Comparison of ENCODE assay signal across 19 mouse cellular contexts in the genomic region with DNA sequence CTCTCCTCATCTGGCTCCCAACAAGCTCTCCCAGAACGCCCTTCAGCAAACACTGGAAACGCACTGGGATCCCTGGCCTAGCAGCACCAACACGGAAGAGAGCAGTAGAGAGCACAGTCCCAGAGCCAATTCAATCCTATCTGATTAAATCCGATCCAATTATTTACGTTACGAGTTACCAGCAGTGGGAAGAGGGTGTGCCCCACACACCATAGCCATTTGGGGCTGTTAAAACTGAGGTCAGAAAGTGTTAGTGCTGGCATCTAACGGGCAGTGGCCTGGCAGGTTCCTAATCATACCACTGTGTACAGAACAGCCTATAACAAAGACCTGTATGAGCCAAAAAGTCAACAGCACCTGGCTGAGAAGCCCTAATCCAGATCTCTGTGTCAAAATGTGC.
DNase-seq lines count a peak whose midpoint lies in the region; ATAC-seq and TF ChIP-seq lines count a peak whose summit lies in the region.
"Had no signal": no experiment of that assay in that cellular context is flagged by ENCODE, and none has a peak within 500 bp of the region (broad histone marks: within the 10 kb centered on the region; RNA-seq: fewer than 3 reads in every experiment).

No protein-coding gene starts in this region.

- intact Hi-C loops in heart, postnatal 14 days (cut with DNase I), result no loop called here

- ATAC-seq in hindbrain, embryonic 12.5 days (ENCODE audit: low FRiP score), result no peak
- ATAC-seq in hindbrain, embryonic 11.5 days (ENCODE audit: low FRiP score), result no peak
- ATAC-seq in neural tube, embryonic 13.5 days (ENCODE audit: low read depth), result no peak
- no peak for ATAC-seq in limb, embryonic 14.5 days (ENCODE audit: low FRiP score, low read depth)
- ATAC-seq in stomach, postnatal 0 days (ENCODE audit: low FRiP score, low TSS enrichment), result peak; percentile 81

- TF ChIP-seq CTCF in stomach, postnatal 0 days (IDR thresholded peaks at IDR 0.05; ENCODE audit: low read depth), result peak; percentile 48

- no peak overlapping the region for H3K9ac ChIP-seq in hindbrain, embryonic 12.5 days
- no peak overlapping the region for H3K9ac ChIP-seq in hindbrain, embryonic 11.5 days (ENCODE audit: low read depth, low read length)
- no peak overlapping the region for H3K9ac ChIP-seq in neural tube, embryonic 13.5 days
- no peak overlapping the region for H3K9ac ChIP-seq in limb, embryonic 14.5 days (ENCODE audit: low read depth, low read length, severe bottlenecking)
- H3K9ac ChIP-seq in stomach, postnatal 0 days (ENCODE audit: low read length), result no peak overlapping the region

- DNase-seq in hindbrain, embryonic 11.5 days (ENCODE audit: low spot score), result no peak
- no peak for DNase-seq in neural tube, embryonic 10.5 days (ENCODE audit: extremely low spot score, low spot score)
- peak; percentile 25 for DNase-seq in limb, embryonic 14.5 days (ENCODE audit: low spot score)
- peak; percentile 64 for DNase-seq in stomach, postnatal 0 days (ENCODE audit: low spot score)
- no peak for DNase-seq in heart, postnatal 14 days
- no peak for DNase-seq in heart, adult 8-10 months (ENCODE audit: low spot score)
- DNase-seq: adrenal gland, adult 2 months; cerebellum, adult 8-10 months; kidney, adult 9 months; kidney, postnatal 36 days; lung, adult 2 months; lung, postnatal 36 days; right cerebral cortex, postnatal 4 days; thymus, postnatal 36 days had no signal

- no peaks in the 10 kb centered on the region for H3K27me3 ChIP-seq in hindbrain, embryonic 12.5 days
- H3K27me3 ChIP-seq in hindbrain, embryonic 11.5 days (ENCODE audit: control insufficient read depth, insufficient read depth, low read length), result no peaks in the 10 kb centered on the region
- H3K27me3 ChIP-seq in neural tube, embryonic 13.5 days, result no peaks in the 10 kb centered on the region
- H3K27me3 ChIP-seq in limb, embryonic 14.5 days (ENCODE audit: control insufficient read depth, insufficient read depth, low read length), result no peaks in the 10 kb centered on the region
- H3K27me3 ChIP-seq in stomach, postnatal 0 days (ENCODE audit: control insufficient read depth, insufficient read depth, low read length), result no peaks in the 10 kb centered on the region

- H3K4me3 ChIP-seq in hindbrain, embryonic 12.5 days, result no peak overlapping the region
- H3K4me3 ChIP-seq in hindbrain, embryonic 11.5 days (ENCODE audit: low read depth, low read length), result no peak overlapping the region
- no peak overlapping the region for H3K4me3 ChIP-seq in neural tube, embryonic 13.5 days
- H3K4me3 ChIP-seq in limb, embryonic 14.5 days (replicated peaks; ENCODE audit: low read length), result no peak overlapping the region
- no peak overlapping the region for H3K4me3 ChIP-seq in stomach, postnatal 0 days (ENCODE audit: low read depth, low read length)
- H3K4me3 ChIP-seq: forebrain, embryonic 10.5 days; heart, embryonic 10.5 days had no signal

- no peak for TF ChIP-seq POLR2A in limb, embryonic 14.5 days (IDR thresholded peaks at IDR 0.05; ENCODE audit: borderline replicate concordance, extremely low read depth, insufficient read depth, insufficient read length)

- no peak for TF ChIP-seq EP300 in stomach, postnatal 0 days (optimal IDR thresholded peaks at IDR 0.05)

- no peaks in the 10 kb centered on the region for H3K36me3 ChIP-seq in hindbrain, embryonic 12.5 days
- no peaks in the 10 kb centered on the region for H3K36me3 ChIP-seq in hindbrain, embryonic 11.5 days (ENCODE audit: control insufficient read depth, insufficient read depth, low read length)
- no peaks in the 10 kb centered on the region for H3K36me3 ChIP-seq in neural tube, embryonic 13.5 days
- no peaks in the 10 kb centered on the region for H3K36me3 ChIP-seq in limb, embryonic 14.5 days (ENCODE audit: control insufficient read depth, insufficient read depth, low read length)
- no peaks in the 10 kb centered on the region for H3K36me3 ChIP-seq in stomach, postnatal 0 days (ENCODE audit: control insufficient read depth, insufficient read depth, low read length)
- H3K36me3 ChIP-seq: forebrain, embryonic 10.5 days; heart, embryonic 10.5 days had no signal

- peak overlapping the region; percentile 23; the same call in 1 of the 2 replicates for H3K27ac ChIP-seq in hindbrain, embryonic 12.5 days
- no peak overlapping the region; the same call in 1 of the 2 replicates for H3K27ac ChIP-seq in hindbrain, embryonic 11.5 days (ENCODE audit: low read depth, low read length)
- peak overlapping the region; percentile 35 for H3K27ac ChIP-seq in neural tube, embryonic 13.5 days (replicated peaks)
- H3K27ac ChIP-seq in limb, embryonic 14.5 days (replicated peaks; ENCODE audit: low read depth, low read length), result no peak overlapping the region
- H3K27ac ChIP-seq in stomach, postnatal 0 days (replicated peaks), result no peak overlapping the region
- H3K27ac ChIP-seq: forebrain, embryonic 10.5 days; heart, embryonic 10.5 days had no signal

- H3K4me1 ChIP-seq in hindbrain, embryonic 12.5 days, result peaks cover 12% of the 10 kb centered on the region
- H3K4me1 ChIP-seq in hindbrain, embryonic 11.5 days (replicated peaks; ENCODE audit: control insufficient read depth, insufficient read depth, low read length), result no peaks in the 10 kb centered on the region
- H3K4me1 ChIP-seq in neural tube, embryonic 13.5 days (replicated peaks), result peaks cover 20% of the 10 kb centered on the region
- peaks cover 14% of the 10 kb centered on the region; the same call in 1 of the 2 replicates for H3K4me1 ChIP-seq in limb, embryonic 14.5 days (ENCODE audit: control insufficient read depth, insufficient read depth, low read length)
- H3K4me1 ChIP-seq in stomach, postnatal 0 days (replicated peaks; ENCODE audit: control insufficient read depth, insufficient read depth), result no peaks in the 10 kb centered on the region

- H3K4me2 ChIP-seq in hindbrain, embryonic 12.5 days (replicated peaks), result no peak overlapping the region
- no peak overlapping the region for H3K4me2 ChIP-seq in hindbrain, embryonic 11.5 days (replicated peaks; ENCODE audit: low read depth, low read length)
- H3K4me2 ChIP-seq in neural tube, embryonic 13.5 days, result no peak overlapping the region
- H3K4me2 ChIP-seq in limb, embryonic 14.5 days (replicated peaks; ENCODE audit: low read depth, low read length, severe bottlenecking), result no peak overlapping the region
- H3K4me2 ChIP-seq in stomach, postnatal 0 days (replicated peaks; ENCODE audit: low read depth), result no peak overlapping the region
- H3K4me2 ChIP-seq: liver, embryonic 11.5 days had no signal

- WGBS in hindbrain, embryonic 12.5 days, result 70% methylated on average over 7 of the region's 7 CpGs
- WGBS in hindbrain, embryonic 11.5 days, result 66% methylated on average over 7 of the region's 7 CpGs
- 67% methylated on average over 7 of the region's 7 CpGs for WGBS in neural tube, embryonic 13.5 days
- 44% methylated on average over 7 of the region's 7 CpGs for WGBS in limb, embryonic 14.5 days
- WGBS in stomach, postnatal 0 days, result 25% methylated on average over 7 of the region's 7 CpGs

- no peaks in the 10 kb centered on the region for H3K9me3 ChIP-seq in hindbrain, embryonic 12.5 days (replicated peaks)
- no peaks in the 10 kb centered on the region for H3K9me3 ChIP-seq in hindbrain, embryonic 11.5 days (ENCODE audit: control insufficient read depth, low read length)
- H3K9me3 ChIP-seq in neural tube, embryonic 13.5 days, result no peaks in the 10 kb centered on the region
- no peaks in the 10 kb centered on the region for H3K9me3 ChIP-seq in limb, embryonic 14.5 days (ENCODE audit: control insufficient read depth, low read length)
- H3K9me3 ChIP-seq in stomach, postnatal 0 days (ENCODE audit: control insufficient read depth, low read length), result no peaks in the 10 kb centered on the region
- H3K9me3 ChIP-seq: forebrain, embryonic 10.5 days; heart, embryonic 10.5 days had no signal

Comparison
In these comparisons a context has a peak if more than half of its experiments do, and no peak if none do; other contexts are left out.
1. H3K27ac ChIP-seq: peak in hindbrain, embryonic 12.5 days (single experiment) and neural tube, embryonic 13.5 days (single experiment); none in hindbrain, embryonic 11.5 days (single experiment), limb, embryonic 14.5 days (single experiment) and stomach, postnatal 0 days (single experiment).
2. DNase-seq: peak in limb, embryonic 14.5 days (single experiment) and stomach, postnatal 0 days (single experiment); none in hindbrain, embryonic 11.5 days (single experiment), neural tube, embryonic 10.5 days (single experiment), heart, postnatal 14 days (0 of 2) and heart, adult 8-10 months (single experiment).